Mouse (Mus musculus) embryonic facial prominence, embryonic 13.5 days (tissue): ENCODE results near the gene Cryz. TPM values are rescaled to one million over a fixed set of nuclear protein-coding genes. Genes with fewer than 3 reads are reported as not detected.

ENCODE experiments used
- ATAC-seq: fragments of 200-750 bp; cut with Nextera tagmentation; 2 replicates; pipeline ENCODE4 v1.8.0; 2017; ENCODE audit warnings: low read depth; ENCODE audit not compliant: insufficient number of reproducible peaks, insufficient read depth, low FRiP score, low TSS enrichment
- H3K27ac ChIP-seq: fragments of 300-500 bp; sonication (generic); 2 replicates; pipeline ENCODE4 v1.5.1; 2015; ENCODE audit warnings: moderate library complexity, mild to moderate bottlenecking, inconsistent platforms
- H3K27me3 ChIP-seq: fragments of 300-500 bp; sonication (generic); 2 replicates; pipeline ENCODE4 v1.6.1; 2015; ENCODE audit warnings: mild to moderate bottlenecking, inconsistent platforms
- H3K36me3 ChIP-seq: fragments of 300-500 bp; sonication (generic); 2 replicates; pipeline ENCODE4 v1.6.1; 2015; ENCODE audit warnings: mild to moderate bottlenecking, inconsistent platforms
- H3K4me1 ChIP-seq: fragments of 300-500 bp; sonication (generic); 2 replicates; pipeline ENCODE4 v1.6.1; 2015; ENCODE audit warnings: inconsistent platforms
- H3K4me2 ChIP-seq: fragments of 300-500 bp; sonication (generic); 2 replicates; pipeline ENCODE4 v1.6.1; 2015; ENCODE audit warnings: moderate library complexity, mild to moderate bottlenecking, inconsistent platforms
- H3K4me3 ChIP-seq: fragments of 300-500 bp; sonication (generic); 2 replicates; pipeline ENCODE4 v1.5.1; 2015; ENCODE audit warnings: mild to moderate bottlenecking, inconsistent platforms
- H3K9ac ChIP-seq: fragments of 300-500 bp; sonication (generic); 2 replicates; pipeline ENCODE4 v1.6.1; 2015; ENCODE audit warnings: mild to moderate bottlenecking, inconsistent platforms
- H3K9me3 ChIP-seq: fragments of 300-500 bp; sonication (generic); 2 replicates; pipeline ENCODE4 v1.6.1; 2016; ENCODE audit warnings: inconsistent platforms
- WGBS: fragments of 180-500 bp; shearing (Covaris S2); methylation state at CpG from one replicate; pipeline ENCODE4 v1.1.7; 2015; ENCODE audit warnings: mixed read lengths; 5-methylcytosine and 5-hydroxymethylcytosine counted together
- polyA plus RNA-seq: library from polyadenylated mRNA; unstranded; fragments of >200 nt; fragmentation: Nextera tagmentation; extraction: Ambion mirVana; gene quantifications from 2 replicates; pipeline ENCODE4 v1.2.1, GENCODE M21; 2015

Gene Cryz
- polyA plus RNA-seq, 1 experiment from 2014 or later = 23.7 TPM

DNA sequence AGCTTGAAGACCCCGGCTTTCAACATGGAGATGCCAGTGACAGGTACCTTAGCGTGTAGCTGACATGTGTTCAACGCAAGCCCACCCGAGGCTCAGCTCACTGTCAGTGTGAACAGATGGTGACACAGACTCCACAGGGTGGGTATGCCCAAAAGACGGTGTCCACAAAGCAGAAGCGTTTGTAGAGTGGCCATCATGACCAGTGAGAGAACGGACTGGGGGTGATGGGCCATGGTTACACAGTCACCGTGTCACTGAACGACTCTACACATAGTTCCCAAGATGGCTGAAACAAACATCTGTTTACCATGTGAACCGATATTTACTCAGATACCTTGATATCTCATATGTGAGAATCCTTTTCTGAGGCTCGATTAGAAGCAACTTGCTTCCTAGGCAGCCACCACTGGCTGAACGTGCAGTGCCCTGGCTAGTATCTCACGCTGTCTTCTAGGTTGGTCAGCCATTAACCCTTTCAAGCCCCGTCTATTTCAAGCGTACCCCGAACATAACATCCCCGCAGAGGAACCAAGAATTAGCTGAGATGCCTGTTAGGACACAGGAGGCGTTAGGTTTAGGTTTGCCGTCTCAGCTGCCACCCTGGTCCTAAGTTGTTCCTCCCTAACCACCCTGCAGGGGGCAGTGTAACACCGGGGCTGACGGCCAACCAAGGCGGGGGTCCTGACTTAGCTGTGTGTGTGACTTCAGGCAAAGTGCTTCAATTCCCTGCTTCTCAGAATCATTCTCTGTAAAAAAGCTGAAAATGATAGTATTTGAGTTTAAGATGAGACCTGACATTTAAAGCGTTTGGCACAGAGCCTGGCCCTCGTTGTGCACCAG lies 56.3 kb downstream of the Cryz start:
- WGBS = 42% methylated on average over 24 of the region's 24 CpGs
- H3K27me3 ChIP-seq = peaks cover 28% of the 10 kb centered on the region
- H3K4me1 ChIP-seq = 0 out of 2 replicates have a peak, but pooled peaks cover 4% of the 10 kb centered on the region
- H3K9me3 ChIP-seq = no peaks in the 10 kb centered on the region
- H3K4me2 ChIP-seq = no peak overlapping the region; the same call in 1 of the 2 replicates
- no peak overlapping the region for H3K9ac ChIP-seq
- no peak overlapping the region for H3K27ac ChIP-seq
- no peak overlapping the region for H3K4me3 ChIP-seq
- no peaks in the 10 kb centered on the region for H3K36me3 ChIP-seq
- ATAC-seq = no peak

- no peak for ATAC-seq
- Histone ChIP-seq H3K27ac (no peak overlapping the region), H3K27me3 (peaks cover 25% of the 10 kb centered on the region), H3K4me3 (no peak overlapping the region), H3K9me3 (no peaks in the 10 kb centered on the region), H3K4me1 (0 out of 2 replicates have a peak, but pooled peaks cover 4% of the 10 kb centered on the region), H3K4me2 (no peak overlapping the region), H3K9ac (no peak overlapping the region), H3K36me3 (no peaks in the 10 kb centered on the region)
- 46% methylated on average over 5 of the region's 5 CpGs for WGBS
Observed at GRCm38 (mm10) chr3:154653454-154653853, 56.9 kb downstream of the Cryz start.

DNA sequence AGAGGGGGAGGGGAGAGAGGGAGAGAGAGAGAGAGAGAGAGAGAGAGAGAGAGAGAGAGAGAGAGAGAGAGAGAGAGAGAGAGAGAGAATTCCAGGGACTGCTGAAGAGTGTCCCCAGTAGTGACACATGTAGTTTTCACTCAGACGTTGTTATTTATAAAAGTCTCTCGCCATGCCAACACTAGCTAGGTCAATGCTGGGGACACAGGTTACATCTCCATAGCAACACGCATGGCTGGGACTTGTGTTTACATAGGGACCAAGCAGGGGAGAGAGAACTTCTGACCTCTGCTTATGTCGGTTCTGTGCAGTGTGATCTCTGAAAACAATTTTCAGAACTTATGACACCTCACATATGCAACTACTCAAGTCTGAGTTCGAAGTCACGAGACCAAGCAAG lies 57.8 kb downstream of the Cryz start:
- Histone ChIP-seq H3K4me2 (no peak overlapping the region), H3K4me3 (no peak overlapping the region), H3K36me3 (no peaks in the 10 kb centered on the region), H3K4me1 (0 out of 2 replicates have a peak, but pooled peaks cover 4% of the 10 kb centered on the region), H3K9ac (no peak overlapping the region), H3K27ac (no peak overlapping the region), H3K27me3 (peaks cover 25% of the 10 kb centered on the region), H3K9me3 (no peaks in the 10 kb centered on the region)
- no peak for ATAC-seq
- WGBS = 59% methylated on average over 6 of the region's 6 CpGs

GRCm38 (mm10) chr3:154654901-154655300 lies 58.4 kb downstream of the Cryz start:
- Histone ChIP-seq H3K27ac (no peak overlapping the region), H3K9me3 (no peaks in the 10 kb centered on the region), H3K9ac (no peak overlapping the region), H3K27me3 (peaks cover 25% of the 10 kb centered on the region), H3K36me3 (no peaks in the 10 kb centered on the region), H3K4me2 (no peak overlapping the region), H3K4me1 (0 out of 2 replicates have a peak, but pooled peaks cover 4% of the 10 kb centered on the region), H3K4me3 (no peak overlapping the region)
- WGBS = 81% methylated on average over 12 of the region's 12 CpGs
- ATAC-seq = no peak

DNA sequence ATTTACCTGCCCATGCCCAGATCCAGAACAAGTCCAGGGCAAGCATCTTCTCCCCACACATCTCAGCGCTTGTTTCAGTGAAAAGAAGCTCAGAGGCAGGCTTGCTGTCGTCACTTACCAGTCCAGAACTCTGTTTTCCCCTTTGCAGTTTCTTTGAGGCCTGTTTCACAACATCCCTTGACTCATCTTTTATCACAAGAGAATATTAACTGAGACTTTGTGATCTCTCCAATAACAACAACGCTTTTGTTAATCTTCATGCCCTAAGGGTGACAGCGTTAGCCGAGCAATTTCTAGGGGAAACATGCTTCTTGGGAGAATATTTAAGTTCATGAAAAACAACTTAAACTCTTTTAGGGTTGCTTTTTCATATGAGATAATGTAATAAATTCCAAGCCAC lies 59.2 kb downstream of the Cryz start:
- Histone ChIP-seq H3K27me3 (peaks cover 24% of the 10 kb centered on the region), H3K4me1 (0 out of 2 replicates have a peak, but pooled peaks cover 4% of the 10 kb centered on the region), H3K27ac (no peak overlapping the region), H3K36me3 (no peaks in the 10 kb centered on the region), H3K4me2 (no peak overlapping the region), H3K9ac (no peak overlapping the region), H3K9me3 (no peaks in the 10 kb centered on the region), H3K4me3 (no peak overlapping the region)
- no peak for ATAC-seq
- WGBS = 73% methylated on average over 5 of the region's 5 CpGs

GRCm38 (mm10) chr3:154663545-154663944 lies 67.0 kb downstream of the Cryz start, which contains the start of gene Erich3:
TSS of gene Erich3 (plus strand) at chr3:154663859.
- no peak within 1 kb of the TSS for H3K27ac ChIP-seq
- H3K27me3 ChIP-seq = peaks cover 53% of the 10 kb centered on the region
- no peak for ATAC-seq
- H3K9me3 ChIP-seq = no peaks in the 10 kb centered on the region
- peak within 1 kb of the TSS; percentile 36 for H3K4me3 ChIP-seq
- WGBS = 27% methylated on average over 6 of the region's 7 CpGs
- H3K9ac ChIP-seq = 0 out of 2 replicates have a peak within 1 kb of the TSS, but pooled peaks have one; percentile 32
- H3K36me3 ChIP-seq = no peaks in the 10 kb centered on the region
- H3K4me2 ChIP-seq = peak within 1 kb of the TSS; percentile 63
- H3K4me1 ChIP-seq = peaks cover 12% of the 10 kb centered on the region

GRCm38 (mm10) chr3:154663976-154664581 lies 67.6 kb downstream of the Cryz start:
- Histone ChIP-seq H3K36me3 (no peaks in the 10 kb centered on the region), H3K4me2 (peak overlapping the region; percentile 63), H3K4me3 (peak overlapping the region; percentile 36), H3K9ac (0 out of 2 replicates have a peak overlapping the region, but pooled peaks have one; percentile 32), H3K27me3 (peaks cover 53% of the 10 kb centered on the region), H3K4me1 (peaks cover 12% of the 10 kb centered on the region), H3K27ac (no peak overlapping the region), H3K9me3 (no peaks in the 10 kb centered on the region)
- no peak for ATAC-seq
- WGBS = 3% methylated on average over 25 of the region's 27 CpGs

GRCm38 (mm10) chr3:154664636-154665035 lies 68.1 kb downstream of the Cryz start:
- no peak for ATAC-seq
- H3K9ac ChIP-seq = no peak overlapping the region
- 27% methylated on average over 4 of the region's 4 CpGs for WGBS
- no peaks in the 10 kb centered on the region for H3K9me3 ChIP-seq
- peak overlapping the region; percentile 63 for H3K4me2 ChIP-seq
- no peak overlapping the region for H3K27ac ChIP-seq
- peak overlapping the region; percentile 36; the same call in 1 of the 2 replicates for H3K4me3 ChIP-seq
- H3K4me1 ChIP-seq = peaks cover 12% of the 10 kb centered on the region
- no peaks in the 10 kb centered on the region for H3K36me3 ChIP-seq
- H3K27me3 ChIP-seq = peaks cover 53% of the 10 kb centered on the region

- WGBS = 82% methylated on average over 3 of the region's 3 CpGs
Observed at GRCm38 (mm10) chr3:154668485-154668884, 72.0 kb downstream of the Cryz start.

GRCm38 (mm10) chr3:154670584-154670983 lies 74.1 kb downstream of the Cryz start:
- no peak for ATAC-seq
- 86% methylated on average over 6 of the region's 6 CpGs for WGBS

More at GRCm38 (mm10) chr3:154668485-154668884, 72.0 kb downstream of the Cryz start:
- no peak overlapping the region for H3K4me2 ChIP-seq
- H3K36me3 ChIP-seq = no peaks in the 10 kb centered on the region
- H3K27ac ChIP-seq = no peak overlapping the region
- no peak for ATAC-seq
- peaks cover 10% of the 10 kb centered on the region for H3K4me1 ChIP-seq
- no peak overlapping the region for H3K4me3 ChIP-seq
- H3K9ac ChIP-seq = no peak overlapping the region
- H3K27me3 ChIP-seq = peaks cover 32% of the 10 kb centered on the region
- no peaks in the 10 kb centered on the region for H3K9me3 ChIP-seq

GRCm38 (mm10) chr3:154671013-154671412 lies 74.5 kb downstream of the Cryz start:
- H3K9ac ChIP-seq = no peak overlapping the region
- H3K4me2 ChIP-seq = no peak overlapping the region
- H3K36me3 ChIP-seq = no peaks in the 10 kb centered on the region
- H3K4me3 ChIP-seq = no peak overlapping the region
- no peaks in the 10 kb centered on the region for H3K4me1 ChIP-seq
- WGBS = 71% methylated on average over 5 of the region's 5 CpGs
- ATAC-seq = no peak
- no peaks in the 10 kb centered on the region for H3K9me3 ChIP-seq
- peaks cover 7% of the 10 kb centered on the region for H3K27me3 ChIP-seq
- no peak overlapping the region for H3K27ac ChIP-seq

More at GRCm38 (mm10) chr3:154670584-154670983, 74.1 kb downstream of the Cryz start:
- no peak overlapping the region for H3K9ac ChIP-seq
- peaks cover 11% of the 10 kb centered on the region for H3K27me3 ChIP-seq
- H3K9me3 ChIP-seq = no peaks in the 10 kb centered on the region
- no peak overlapping the region for H3K4me2 ChIP-seq
- H3K36me3 ChIP-seq = no peaks in the 10 kb centered on the region
- H3K4me3 ChIP-seq = no peak overlapping the region
- H3K4me1 ChIP-seq = no peaks in the 10 kb centered on the region
- no peak overlapping the region for H3K27ac ChIP-seq
